Mouse (Mus musculus) G1E (cell line): ENCODE data around the gene Sptssa. TPM values are rescaled to one million over a fixed set of nuclear protein-coding genes. Genes with fewer than 3 reads are reported as not detected.
A peak's percentile ranks its signal among the peaks of the same experiment; 100 is the strongest.

Experiments
- ATAC-seq: 2 replicates; pipeline ENCODE4 v1.8.0; 2016; ENCODE audit warnings: mild to moderate bottlenecking; ENCODE audit not compliant: insufficient number of reproducible peaks, poor library complexity, low FRiP score, severe bottlenecking; ENCODE audit errors: extremely low read depth
- DNase-seq: peaks from one replicate; pipeline ENCODE4 v3.0.0; 2012; ENCODE audit warnings: low spot score
- H3K27me3 ChIP-seq: 2 replicates; pipeline ENCODE4 v1.6.1; 2012; ENCODE audit warnings: mild to moderate bottlenecking, low read length, inconsistent platforms; ENCODE audit not compliant: insufficient read depth
- H3K36me3 ChIP-seq: replicated peaks from 2 replicates; pipeline ENCODE3; 2012; ENCODE audit warnings: mild to moderate bottlenecking, inconsistent platforms
- H3K4me1 ChIP-seq: 2 replicates; pipeline ENCODE4 v1.6.1; 2012; ENCODE audit warnings: low read depth, low read length, inconsistent platforms, mixed read lengths; ENCODE audit not compliant: insufficient read depth
- H3K4me3 ChIP-seq: 2 replicates; pipeline ENCODE4 v1.5.1; 2012; ENCODE audit warnings: low read depth, mild to moderate bottlenecking, inconsistent platforms, low read length, moderate library complexity, mixed read lengths
- H3K9me3 ChIP-seq: replicated peaks from 2 replicates; pipeline ENCODE4 v1.6.1; 2012; ENCODE audit warnings: inconsistent platforms
- CTCF ChIP-seq: IDR thresholded peaks from 2 replicates; pipeline ENCODE4 v1.5.1; 2012; ENCODE audit warnings: low read depth, low read length, inconsistent platforms, mixed read lengths
- GATA1 ChIP-seq: IDR thresholded peaks from 2 replicates; pipeline ENCODE4 v1.6.1; 2012; ENCODE audit warnings: borderline replicate concordance, low read length, inconsistent platforms, mixed read lengths
- GATA2 ChIP-seq: IDR thresholded peaks from 2 replicates; pipeline ENCODE4 v1.6.1; 2012; ENCODE audit warnings: low read depth, low read length, inconsistent platforms, borderline replicate concordance
- POLR2AphosphoS5 ChIP-seq: IDR thresholded peaks from 2 replicates; pipeline ENCODE4 v1.6.1; 2012; ENCODE audit warnings: low read depth, low read length, inconsistent platforms; ENCODE audit not compliant: insufficient replicate concordance
- TAL1 ChIP-seq: conservative IDR thresholded peaks from 2 replicates; pipeline ENCODE4 v1.6.1; 2012; ENCODE audit warnings: low read depth, low read length, inconsistent platforms, mixed read lengths
- polyA plus RNA-seq: library from polyadenylated mRNA; stranded (reverse); fragments of >175 nt; gene quantifications from 2 replicates; pipeline ENCODE4 v1.2.3, GENCODE M21; 2012
- total RNA-seq, 2 experiments: library from RNA; stranded (forward) in 1 of 2; stranded (reverse) in 1 of 2; fragments of 200-1000 nt in 1 of 2; fragments of >200 nt in 1 of 2; fragmentation: Nextera tagmentation in 1 of 2; gene quantifications; 2 replicates each; pipeline ENCODE4 v1.2.3; 2014 to 2017

The Sptssa gene
- total and polyA plus RNA-seq, 3 experiments, result 24.3 to 294 (median 51.8) TPM

GRCm38 (mm10) chr12:54651158-54651557 is 5.2 kb downstream of the Sptssa start:
- Histone ChIP-seq H3K9me3 (no peaks in the 10 kb centered on the region), H3K4me1 (peaks cover 25% of the 10 kb centered on the region), H3K36me3 (peaks cover 67% of the 10 kb centered on the region), H3K27me3 (no peaks in the 10 kb centered on the region), H3K4me3 (no peak overlapping the region)
- no peak for TF ChIP-seq CTCF
- no peak for TF ChIP-seq GATA2
- DNase-seq (no peak), ATAC-seq (no peak)

DNA sequence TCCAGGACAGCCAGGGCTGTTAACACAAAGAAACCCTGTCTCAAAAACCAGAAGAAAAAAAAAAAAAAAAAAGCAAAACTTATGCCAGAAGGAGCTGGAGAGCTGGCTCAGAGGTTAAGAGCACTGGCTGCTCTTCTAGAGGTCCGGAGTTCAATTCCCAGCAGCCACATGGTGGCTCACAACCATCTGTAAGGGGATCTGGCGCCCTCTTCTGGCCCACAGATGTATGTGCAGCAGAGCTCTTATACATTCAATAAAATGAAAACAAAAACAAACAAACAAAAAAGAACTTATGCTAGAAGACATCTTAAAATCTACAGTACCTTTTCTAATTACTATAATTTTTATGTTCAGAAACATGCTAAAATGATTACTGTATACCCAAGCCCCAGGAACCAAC is 11.4 kb downstream of the Sptssa start:
- Histone ChIP-seq H3K36me3 (peaks cover 41% of the 10 kb centered on the region), H3K27me3 (no peaks in the 10 kb centered on the region), H3K4me1 (peaks cover 17% of the 10 kb centered on the region), H3K9me3 (no peaks in the 10 kb centered on the region), H3K4me3 (no peak overlapping the region)
- ATAC-seq (no peak), DNase-seq (no peak)
- no peak for TF ChIP-seq GATA1
- TF ChIP-seq POLR2AphosphoS5, result no peak
- no peak for TF ChIP-seq GATA2
- TF ChIP-seq TAL1, result no peak
- TF ChIP-seq CTCF, result 0 out of 2 replicates have a peak, but pooled peaks have one; percentile 35

- TF ChIP-seq TAL1, result peak; percentile 44; the same call in 1 of the 2 replicates
- no peak for TF ChIP-seq GATA2
- TF ChIP-seq GATA1, result no peak
- Histone ChIP-seq H3K4me3 (no peak overlapping the region), H3K9me3 (no peaks in the 10 kb centered on the region), H3K27me3 (no peaks in the 10 kb centered on the region), H3K4me1 (peaks cover 17% of the 10 kb centered on the region), H3K36me3 (peaks cover 29% of the 10 kb centered on the region)
- ATAC-seq (peak; percentile 92), DNase-seq (peak; percentile 36)
Observed at GRCm38 (mm10) chr12:54643320-54643892, 13.0 kb downstream of the Sptssa start.

DNA sequence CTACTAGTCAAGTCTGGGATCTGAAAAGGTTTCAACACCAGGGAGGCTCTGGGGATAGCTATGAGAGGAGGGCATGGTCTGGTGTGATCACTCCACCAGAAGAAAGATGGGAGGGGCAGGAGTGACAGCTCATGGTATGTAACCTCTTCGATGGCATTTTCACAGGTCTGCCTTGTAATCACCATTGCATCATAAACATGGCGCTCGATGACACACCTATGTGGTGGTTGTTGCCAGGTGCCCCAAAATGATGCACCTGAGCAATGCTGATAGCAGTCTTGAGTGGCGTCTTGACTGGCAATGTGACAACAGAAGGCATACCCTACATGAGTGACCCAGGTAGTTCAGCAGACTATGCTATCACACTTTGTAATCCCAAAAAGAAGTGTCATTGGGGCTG is 15.0 kb downstream of the Sptssa start:
- ATAC-seq (no peak), DNase-seq (no peak)
- H3K4me3 ChIP-seq, result no peak overlapping the region
- H3K27me3 ChIP-seq, result no peaks in the 10 kb centered on the region; the same call in 1 of the 2 replicates
- peaks cover 17% of the 10 kb centered on the region for H3K4me1 ChIP-seq
- no peak for TF ChIP-seq GATA2
- TF ChIP-seq CTCF, result no peak
- no peak for TF ChIP-seq TAL1
- TF ChIP-seq GATA1, result no peak
- no peak for TF ChIP-seq POLR2AphosphoS5
- H3K9me3 ChIP-seq, result no peaks in the 10 kb centered on the region
- H3K36me3 ChIP-seq, result peaks cover 8% of the 10 kb centered on the region

DNA sequence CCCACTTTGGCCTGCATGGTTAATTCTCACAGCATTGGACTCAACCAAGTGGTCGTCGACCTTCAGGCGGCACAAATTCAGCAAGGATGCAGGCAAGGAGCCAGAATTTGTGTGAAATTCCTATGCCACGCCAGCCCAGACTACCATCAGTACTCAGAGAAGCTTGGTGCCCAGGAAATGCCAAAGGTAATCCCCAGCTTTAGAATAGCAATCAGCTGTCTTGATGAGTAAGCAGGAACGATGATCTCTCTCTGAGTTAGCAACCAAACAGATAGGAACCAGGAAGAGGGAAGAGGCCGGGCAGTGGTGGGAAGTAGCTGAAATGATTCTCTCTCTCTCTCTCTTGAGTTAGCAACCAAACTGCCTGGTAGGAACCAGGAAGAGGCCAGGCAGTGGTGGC is 16.1 kb downstream of the Sptssa start:
- no peak for TF ChIP-seq POLR2AphosphoS5
- TF ChIP-seq GATA1, result no peak
- TF ChIP-seq CTCF, result no peak
- no peak for TF ChIP-seq GATA2
- TF ChIP-seq TAL1, result no peak

GRCm38 (mm10) chr12:54637033-54637432 is 19.3 kb downstream of the Sptssa start:
- Histone ChIP-seq H3K27me3 (no peaks in the 10 kb centered on the region; the same call in 1 of the 2 replicates), H3K9me3 (no peaks in the 10 kb centered on the region), H3K36me3 (peaks cover 3% of the 10 kb centered on the region), H3K4me3 (no peak overlapping the region), H3K4me1 (no peaks in the 10 kb centered on the region)
- no peak for TF ChIP-seq TAL1
- no peak for TF ChIP-seq CTCF
- TF ChIP-seq GATA2, result no peak
- no peak for TF ChIP-seq POLR2AphosphoS5
- DNase-seq (no peak), ATAC-seq (no peak)

More for the DNA sequence above, 16.1 kb downstream of the Sptssa start:
- H3K36me3 ChIP-seq, result peaks cover 3% of the 10 kb centered on the region
- ATAC-seq (no peak), DNase-seq (no peak)
- peaks cover 17% of the 10 kb centered on the region for H3K4me1 ChIP-seq
- H3K9me3 ChIP-seq, result no peaks in the 10 kb centered on the region
- H3K27me3 ChIP-seq, result no peaks in the 10 kb centered on the region; the same call in 1 of the 2 replicates
- H3K4me3 ChIP-seq, result no peak overlapping the region

GRCm38 (mm10) chr12:54632141-54632540 is 24.2 kb downstream of the Sptssa start:
- Histone ChIP-seq H3K4me3 (no peak overlapping the region), H3K9me3 (no peaks in the 10 kb centered on the region), H3K36me3 (no peaks in the 10 kb centered on the region), H3K4me1 (no peaks in the 10 kb centered on the region), H3K27me3 (no peaks in the 10 kb centered on the region; the same call in 1 of the 2 replicates)
- ATAC-seq (no peak), DNase-seq (no peak)
- TF ChIP-seq CTCF, result no peak
- TF ChIP-seq GATA1, result no peak
- no peak for TF ChIP-seq GATA2
- TF ChIP-seq POLR2AphosphoS5, result no peak
- TF ChIP-seq TAL1, result no peak
